Mouse (Mus musculus) embryo, embryonic 11.5 days (tissue): ENCODE data around the gene Zc3h12c.

Experiments
- DNase-seq: peaks from one replicate; pipeline ENCODE4 v3.0.0-alpha.2; 2012; ENCODE audit warnings: low read depth, low spot score

Gene Zc3h12c

DNA sequence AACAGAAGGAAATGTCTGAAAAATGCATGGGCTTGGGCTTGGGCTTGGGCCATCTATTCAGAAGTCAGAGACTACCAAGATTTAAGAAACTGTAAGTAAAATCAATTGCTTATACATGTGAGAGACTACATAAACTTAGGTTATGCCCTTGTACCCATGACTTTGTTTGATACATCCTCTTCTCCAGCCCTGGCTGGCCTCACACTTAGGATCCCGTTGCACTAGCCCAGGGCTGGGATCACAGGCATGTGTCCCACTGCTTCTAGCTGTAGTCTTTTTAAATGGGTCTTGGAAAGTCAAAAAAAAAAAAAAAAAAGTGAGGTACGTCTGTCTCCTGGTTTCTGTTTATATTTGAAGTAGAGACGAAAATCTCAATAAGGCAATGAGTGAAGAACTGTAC is 1.3 kb downstream of the Zc3h12c start:
- DNase-seq = no peak

DNA sequence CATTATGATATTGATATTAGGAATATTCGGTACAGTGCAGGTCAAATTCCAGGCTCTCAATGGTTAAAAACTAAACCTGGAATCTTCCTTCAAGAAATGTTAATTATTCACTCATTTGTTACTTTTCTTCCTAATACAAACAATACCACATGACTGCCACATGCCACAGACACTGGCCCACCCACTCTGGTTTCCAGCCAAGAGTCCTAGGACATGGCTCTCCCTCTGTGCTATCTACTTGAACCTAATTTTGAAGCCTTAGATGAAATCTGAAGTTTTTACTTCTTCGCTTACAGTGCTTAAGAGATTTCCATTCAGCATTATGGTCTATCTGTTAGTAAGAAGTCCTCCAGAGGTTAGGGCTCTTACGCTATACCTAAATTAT is 2.7 kb downstream of the Zc3h12c start:
- DNase-seq = no peak

DNA sequence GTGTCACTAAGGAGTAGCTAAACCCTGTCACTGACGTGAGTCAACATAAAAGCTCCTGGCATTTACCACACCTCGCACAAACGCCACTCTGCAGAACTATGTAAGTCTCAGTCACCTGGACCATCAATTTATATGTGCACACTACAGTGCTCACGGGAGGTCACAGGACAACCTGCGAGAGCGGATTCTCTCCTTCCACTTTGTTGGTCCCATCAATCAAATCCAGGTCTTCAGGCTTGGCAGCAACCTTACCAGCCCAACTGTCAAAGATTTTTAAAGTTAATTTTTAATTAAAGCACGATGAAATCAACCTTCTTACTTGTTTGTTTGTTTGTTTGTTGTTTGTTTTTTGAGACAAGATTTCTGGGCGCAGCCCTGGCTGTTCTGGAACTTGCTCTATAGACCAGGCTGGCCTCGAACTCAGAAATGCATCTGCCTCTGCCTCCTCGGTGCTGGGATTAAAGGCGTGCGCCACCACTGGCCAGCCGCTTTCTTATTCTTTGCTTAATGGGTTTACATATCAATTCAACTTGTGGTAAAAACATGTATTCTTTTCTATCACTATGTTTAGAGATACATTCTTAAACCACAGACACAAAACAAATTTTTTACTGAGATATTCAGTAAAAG is 3.2 kb downstream of the Zc3h12c start:
- no peak for DNase-seq

DNA sequence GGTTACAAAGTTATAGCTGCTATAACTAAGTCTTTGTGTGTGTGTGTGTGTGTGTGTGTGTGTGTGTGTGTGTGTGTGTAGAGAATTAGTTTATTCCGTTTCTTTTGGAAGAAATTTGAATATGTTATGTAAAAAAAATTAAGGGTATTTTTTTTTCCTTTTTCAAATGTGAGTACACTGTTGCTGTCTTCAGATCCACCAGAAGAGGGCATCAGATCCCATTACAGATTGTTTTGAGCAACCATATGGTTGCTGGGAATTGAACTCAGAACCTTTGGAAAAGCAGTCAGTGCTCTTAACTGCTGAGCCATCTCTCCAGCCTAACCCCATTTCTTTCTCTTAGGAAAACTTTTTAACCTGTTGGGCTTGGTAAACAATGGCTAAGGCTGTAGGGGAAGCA is 7.9 kb downstream of the Zc3h12c start:
- DNase-seq = no peak

DNA sequence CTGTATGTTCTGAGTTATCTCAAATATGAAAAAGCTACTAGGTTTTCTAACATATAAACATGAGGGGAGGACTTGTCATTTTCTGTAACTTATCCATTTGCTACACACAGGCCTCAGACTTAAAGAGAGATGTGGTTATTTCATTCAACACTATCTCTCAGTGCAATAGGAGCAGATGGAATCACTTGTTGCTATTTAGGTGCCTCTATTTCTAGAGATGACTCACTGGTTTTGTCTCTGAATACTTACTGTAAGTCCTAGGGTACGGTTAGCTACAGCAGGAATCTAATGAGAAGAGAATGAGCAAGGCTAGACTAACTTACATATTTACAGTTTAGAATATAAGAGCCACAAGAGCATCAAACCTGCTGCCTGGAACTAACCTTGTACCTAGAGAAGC is 9.8 kb downstream of the Zc3h12c start:
- no peak for DNase-seq

DNA sequence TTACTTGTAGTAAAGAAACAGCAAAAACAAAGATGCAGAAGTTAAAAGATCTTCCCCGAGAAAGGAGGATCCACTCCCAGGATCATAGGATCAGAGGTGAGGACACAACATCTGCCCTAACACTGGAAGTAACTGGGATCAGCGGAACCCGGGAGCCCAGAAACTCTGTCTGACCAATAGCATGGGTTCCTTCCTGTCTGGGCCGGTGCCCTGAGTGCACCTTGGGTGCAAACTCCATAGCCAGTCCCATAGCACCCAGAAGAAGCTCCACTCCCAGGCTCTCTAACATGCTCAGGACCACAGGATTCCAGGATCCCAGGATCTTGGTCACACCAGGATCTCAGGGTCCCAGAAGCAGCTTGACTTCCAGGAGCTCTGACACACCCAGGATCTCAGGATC is 13.0 kb downstream of the Zc3h12c start:
- no peak for DNase-seq

DNA sequence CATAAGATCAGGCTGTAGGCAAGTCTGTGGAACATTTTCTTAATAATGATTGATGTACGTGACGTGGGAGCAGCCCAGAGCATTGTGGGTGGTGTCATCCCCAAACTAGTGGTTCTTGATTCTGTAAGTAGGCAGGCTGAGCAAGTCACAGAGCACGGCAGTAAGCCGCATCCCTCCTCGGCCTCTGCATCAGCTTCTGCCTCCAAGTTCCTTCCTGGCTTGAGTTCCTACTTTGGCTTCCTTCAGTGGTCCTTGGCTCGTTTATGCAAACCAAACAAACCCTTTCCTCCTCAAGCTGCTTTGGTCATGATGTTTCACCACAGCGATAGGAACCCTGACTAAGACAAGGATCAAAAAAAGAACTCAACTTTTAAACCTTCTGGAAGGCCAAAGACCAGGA is 14.1 kb downstream of the Zc3h12c start:
- no peak for DNase-seq

DNA sequence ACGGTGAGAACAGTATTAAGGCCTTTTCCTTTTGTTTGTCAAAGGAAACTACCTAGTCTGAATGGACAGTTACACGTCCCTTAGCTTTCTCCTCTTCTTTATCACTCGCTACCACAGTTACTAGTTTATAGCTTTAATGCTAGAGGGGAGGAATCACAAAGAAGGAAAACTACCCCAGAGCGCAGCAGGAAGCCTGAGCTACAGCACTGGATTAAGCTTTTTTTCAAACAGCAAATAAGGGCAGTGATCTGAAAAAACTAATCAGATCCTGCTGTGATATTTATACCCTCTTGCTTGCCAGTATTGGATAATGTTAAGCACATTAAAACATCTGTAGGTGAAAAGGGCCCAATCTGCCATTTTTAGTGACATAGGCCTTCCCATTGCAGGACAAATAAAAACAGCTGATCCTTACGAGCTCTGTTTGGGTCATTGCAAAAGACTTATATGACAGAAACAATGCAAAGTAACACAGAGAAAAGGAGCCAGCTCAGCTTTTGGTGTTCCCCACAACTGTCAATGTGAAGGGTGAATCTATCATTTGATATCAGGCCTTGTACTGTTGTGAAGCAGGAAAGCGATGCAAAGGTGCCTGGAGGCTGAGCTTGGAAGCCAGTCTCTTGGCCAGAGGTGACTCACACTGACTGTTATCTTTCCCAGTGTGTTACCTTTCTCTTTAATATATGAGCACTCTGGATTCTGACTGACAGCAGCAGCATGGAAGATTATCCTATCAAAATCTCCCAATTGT is 16.1 kb downstream of the Zc3h12c start:
- DNase-seq = no peak

DNA sequence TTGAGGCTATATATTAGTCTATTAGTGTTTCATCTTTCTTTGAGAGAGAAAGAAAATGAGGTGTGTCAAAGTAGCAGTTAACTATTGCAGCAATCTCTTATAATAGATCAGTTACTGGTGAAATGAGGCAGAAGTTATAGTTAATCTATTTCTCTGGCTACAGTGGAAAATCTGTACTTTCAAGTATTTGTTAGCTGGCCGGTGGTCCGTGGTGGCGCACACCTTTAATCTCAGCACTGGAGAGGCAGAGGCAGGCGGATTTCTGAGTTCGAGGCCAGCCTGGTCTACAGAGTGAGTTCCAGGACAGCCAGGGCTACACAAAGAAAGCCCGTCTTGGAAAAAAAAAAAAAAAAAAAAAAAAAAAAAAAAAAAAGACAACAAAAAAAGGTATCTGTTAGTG is 18.6 kb downstream of the Zc3h12c start:
- DNase-seq = no peak

DNA sequence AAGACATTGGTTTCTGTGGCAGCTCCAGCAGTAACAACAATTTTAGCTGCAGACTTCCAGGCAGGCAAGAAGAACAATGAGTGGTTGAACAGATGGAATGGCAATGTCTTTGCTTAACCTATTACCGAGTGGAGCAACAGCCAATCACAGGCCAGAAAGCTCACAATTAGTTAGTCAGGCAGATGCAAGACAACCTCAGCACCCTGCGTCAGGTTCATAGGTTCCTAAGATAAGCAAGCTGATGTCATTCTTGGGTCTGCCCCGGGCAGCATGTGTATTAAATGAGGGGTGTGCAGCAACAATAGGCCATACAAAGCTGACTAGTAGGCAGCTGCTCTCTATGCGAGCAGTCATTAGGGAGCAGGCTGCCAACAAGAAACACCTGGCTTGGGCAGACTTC is 19.1 kb downstream of the Zc3h12c start:
- DNase-seq = peak; percentile 23

DNA sequence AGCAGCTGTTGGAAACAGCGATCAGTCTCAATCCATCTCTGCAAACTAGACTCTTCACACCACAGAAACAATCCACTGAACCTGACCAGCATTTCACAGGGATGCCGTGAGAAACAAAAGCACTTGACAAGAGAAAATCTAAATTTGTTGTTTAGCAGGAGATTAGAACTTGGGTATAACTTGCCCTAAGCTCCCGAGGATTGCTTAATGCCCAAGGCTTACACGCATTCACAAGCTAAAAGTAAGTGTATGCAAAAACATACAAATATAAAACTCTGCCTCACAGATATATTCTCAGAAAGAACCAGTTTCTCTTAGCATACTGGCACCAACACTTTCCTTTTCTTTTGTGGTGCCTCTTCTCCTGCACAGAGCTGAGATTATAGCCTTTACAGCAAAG is 19.5 kb downstream of the Zc3h12c start:
- no peak for DNase-seq

DNA sequence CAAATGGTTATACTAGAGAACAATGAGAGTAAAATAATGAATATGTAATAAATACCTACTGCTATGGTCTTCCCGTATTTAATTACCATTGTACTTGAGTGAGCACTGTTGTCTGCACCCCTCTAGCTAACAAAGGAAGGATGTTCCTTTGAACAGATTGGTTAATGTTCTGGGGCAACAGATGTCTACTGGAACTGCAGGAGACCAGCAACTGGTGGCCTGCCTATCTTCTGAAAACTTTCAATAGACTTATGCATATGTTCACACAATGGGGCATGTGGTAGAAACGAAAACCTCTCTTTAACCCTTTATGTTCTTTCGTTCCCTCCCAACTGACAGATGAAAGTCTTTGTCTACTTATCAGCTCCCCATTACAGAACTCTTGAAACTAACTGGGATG is 20.1 kb downstream of the Zc3h12c start:
- DNase-seq = no peak

DNA sequence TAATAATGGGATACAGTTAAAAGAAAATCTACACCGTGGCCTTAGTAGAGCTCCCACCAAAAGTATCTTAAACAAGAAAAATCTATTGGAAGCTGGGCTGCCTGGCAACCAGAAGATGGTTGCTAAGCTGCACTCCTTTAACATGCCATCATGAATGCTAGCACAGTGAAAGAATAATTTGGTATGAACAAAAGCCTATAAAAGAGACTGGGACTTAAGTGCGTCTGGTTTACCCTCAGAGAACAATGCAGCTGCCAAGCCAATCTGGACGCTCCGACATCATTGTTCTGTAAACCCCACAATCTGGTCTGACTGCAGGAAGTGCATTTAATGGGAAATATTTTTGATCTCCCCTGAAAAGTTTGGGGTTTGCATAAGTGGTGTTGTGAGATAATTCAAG is 22.1 kb downstream of the Zc3h12c start:
- DNase-seq = peak; percentile 22

DNA sequence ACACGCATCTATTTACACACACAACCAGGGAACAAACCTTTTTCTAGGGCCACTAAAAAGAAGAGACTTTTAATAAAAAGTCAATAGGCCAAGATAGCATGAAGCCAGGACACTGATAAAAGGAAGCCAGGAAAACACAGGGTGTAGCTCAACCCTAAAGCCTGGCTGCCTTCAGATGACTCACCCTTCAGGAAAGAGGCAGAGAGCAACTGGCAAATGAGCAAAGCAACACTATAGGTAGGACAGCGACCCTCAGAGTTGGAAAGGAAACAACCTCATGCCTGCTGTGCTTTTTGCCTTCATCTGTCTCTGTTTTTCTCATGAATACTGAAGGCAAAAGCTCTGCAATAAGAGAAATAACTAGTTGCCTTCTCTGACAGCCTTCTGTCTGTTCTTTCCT is 35.6 kb downstream of the Zc3h12c start:
- DNase-seq = no peak

DNA sequence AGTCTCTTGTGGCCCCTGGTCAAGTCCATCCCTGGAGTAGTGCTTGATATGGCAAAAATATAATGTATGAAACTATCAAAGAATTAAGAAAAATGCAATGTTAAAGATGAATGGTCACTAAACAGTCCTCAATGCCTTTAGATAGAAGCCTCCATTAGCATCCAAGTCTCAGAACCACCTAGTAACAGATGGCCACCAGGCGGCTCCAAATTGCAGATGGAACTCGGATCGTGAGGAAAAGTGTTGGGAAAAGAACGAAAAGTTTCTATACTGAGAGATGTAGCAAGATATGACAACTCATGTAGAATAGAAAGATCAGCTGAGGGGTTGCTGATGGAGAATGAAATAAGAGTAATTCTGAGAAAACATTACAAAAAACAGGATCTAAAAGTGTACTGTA is 38.0 kb downstream of the Zc3h12c start:
- DNase-seq = no peak

DNA sequence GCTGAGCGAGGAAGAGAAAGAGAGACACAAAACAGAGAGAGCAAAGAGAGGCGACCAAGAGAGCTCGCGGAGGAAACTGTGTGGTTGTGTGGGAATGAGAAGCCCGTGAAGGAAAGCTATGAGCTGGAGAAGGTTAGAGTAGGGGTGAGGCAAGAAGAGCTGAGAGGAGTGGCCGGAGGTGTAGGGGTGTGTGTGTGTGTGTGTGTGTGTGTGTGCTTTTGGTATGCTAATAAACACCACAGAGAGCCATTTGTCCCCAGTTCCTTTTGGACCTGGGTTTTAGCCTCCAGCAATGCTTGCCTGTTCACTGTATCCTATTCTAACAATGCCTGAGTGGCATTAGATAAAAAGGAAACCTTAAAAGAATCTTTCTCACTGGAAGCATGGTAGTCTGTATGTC is 43.1 kb downstream of the Zc3h12c start:
- no peak for DNase-seq

DNA sequence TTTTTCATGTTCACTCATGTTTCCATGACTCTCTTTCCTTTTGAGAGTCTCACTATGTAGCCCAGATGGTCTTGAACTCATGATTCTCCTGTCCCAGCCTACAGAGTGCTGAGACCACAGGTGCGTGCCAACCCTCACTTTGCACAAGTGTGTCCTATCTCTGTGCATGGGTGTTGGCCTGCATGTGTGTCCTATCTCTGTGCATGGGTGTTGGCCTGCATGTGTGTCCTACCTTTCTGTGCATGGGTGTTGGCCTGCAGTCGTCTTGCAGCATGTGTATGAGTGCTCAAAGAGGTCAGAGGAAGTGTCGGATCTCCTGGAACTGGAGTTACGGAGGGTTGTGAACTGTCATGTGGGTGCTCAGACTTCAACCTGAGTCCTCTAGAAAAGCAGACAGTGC is 49.2 kb downstream of the Zc3h12c start:
- no peak for DNase-seq

DNA sequence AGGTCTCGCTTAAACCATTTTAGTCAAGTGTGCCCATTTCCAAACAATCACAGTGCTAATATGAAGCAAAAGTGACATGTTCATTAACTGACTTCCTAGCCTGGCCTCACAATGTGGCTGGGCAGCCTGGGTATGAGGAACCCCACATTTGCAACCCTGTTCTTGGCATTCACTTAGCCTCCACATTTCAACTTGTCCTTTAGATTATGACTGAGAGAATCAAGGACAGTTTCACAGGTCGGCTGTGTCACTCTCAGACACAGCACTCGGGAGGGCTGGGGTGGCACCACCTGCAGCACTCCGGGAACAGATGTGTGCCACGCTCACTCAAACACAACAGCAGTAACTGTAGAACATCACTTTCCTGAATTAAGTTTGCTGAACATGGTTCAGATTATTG is 55.3 kb downstream of the Zc3h12c start:
- no peak for DNase-seq

DNA sequence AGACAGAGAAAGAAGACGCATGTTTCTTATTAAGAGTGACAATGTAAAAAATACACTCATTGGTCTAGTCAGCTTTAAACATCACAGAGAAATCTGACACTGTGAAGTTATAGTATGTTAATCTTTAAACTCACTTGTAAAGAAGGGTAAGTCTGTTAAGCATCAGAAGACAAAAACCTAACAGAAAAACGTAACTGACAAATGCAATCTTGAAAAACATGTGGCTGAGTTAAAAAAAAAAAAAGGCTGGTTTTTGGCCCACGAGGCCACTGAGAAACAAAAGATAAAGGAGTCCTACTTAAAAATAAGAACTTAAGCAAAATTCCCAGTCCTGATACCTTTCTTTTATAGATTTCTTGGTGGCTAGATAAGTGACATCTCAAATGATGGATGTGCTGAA is 57.6 kb downstream of the Zc3h12c start:
- DNase-seq = no peak

DNA sequence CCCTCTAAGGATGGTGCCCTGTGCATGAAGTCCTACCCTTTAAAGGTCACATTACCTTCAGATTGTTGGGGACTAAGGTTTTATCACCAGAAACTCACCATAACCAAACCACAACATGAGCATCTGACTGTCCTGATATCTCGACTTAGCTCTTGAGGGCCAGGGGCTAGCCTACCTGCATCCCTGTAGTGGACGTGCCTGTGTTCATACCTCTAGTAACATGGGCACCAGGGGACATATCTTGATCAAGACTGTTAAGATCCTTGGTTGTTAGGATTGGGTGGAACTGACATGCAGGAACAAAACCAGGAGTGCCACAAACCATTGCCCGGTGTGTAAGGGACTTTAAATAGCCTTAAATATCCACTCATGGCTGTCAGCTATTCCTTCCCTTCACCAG is 61.2 kb downstream of the Zc3h12c start:
- DNase-seq = no peak

DNA sequence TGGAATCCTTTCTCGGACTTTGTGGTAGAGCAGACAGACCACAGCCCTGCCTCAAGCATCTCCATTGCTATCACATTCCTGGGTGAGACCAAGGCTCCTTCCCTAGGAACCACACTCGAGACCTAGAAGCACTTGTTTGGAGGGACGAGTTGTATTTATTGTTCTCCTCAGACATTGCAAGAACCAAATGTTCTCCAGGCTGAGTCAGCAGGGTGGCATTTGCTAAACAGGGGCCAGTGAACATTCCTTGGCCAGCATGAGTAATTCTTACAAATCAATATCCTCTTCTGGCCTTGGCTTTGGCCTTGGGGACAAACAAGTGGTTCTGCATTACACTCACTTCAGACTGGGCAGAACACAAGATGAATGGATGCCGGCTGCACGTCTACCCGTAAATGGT is 62.9 kb downstream of the Zc3h12c start:
- DNase-seq = no peak

DNA sequence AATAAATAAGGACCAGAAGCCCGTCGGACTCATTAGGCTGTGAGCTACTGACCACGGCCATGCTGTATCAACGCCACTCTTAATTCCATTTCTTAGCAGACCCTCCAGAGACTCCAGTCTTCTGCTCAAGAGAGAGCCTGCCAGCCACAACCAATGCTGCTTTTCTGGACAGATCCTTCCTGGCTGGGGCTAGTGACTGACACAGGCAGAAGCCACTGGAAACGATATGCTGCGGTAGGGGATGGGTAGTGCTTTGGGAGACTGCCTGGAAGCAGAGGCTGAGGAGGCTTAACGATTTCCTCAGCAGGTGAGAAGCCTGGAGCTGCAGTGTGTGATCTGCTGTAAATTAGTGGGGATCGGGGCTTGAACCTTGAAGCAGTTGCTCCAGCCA is 64.2 kb downstream of the Zc3h12c start:
- no peak for DNase-seq

DNA sequence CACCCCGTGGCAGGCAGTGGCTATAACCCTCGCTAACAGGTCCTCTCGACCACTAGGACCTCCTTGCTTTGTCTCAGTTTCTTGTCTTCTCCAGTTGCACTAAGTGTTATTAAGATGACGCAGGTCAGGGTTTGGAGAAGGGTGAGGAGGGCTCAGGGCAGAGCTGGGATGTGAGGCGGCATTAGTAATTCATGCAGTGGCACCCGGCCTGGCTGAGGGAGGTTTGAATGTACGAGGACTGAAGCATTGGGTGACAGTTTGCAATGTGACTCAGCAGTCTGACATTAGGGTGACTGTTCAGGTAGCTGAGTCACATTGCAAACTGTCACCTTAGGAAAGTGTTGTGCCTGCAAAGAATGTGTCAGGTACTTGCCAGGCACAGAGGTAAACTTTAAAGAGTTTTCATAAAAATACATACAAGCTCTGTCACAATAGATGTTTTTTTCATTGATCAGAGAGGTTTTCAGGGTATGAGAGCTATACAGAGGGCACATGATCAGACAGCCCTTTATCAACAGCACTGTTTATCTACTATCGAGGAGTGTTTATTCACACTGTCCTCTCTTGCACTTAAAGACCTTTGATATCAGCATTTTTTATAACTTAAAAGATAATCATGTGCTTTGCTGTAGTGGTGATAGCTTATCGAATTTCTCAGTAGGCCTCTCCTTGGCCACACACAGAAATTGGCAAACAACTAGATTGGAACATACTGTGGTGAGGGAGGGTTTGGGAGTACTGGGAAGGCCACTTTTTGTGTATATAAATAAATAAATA is 64.7 kb downstream of the Zc3h12c start:
- DNase-seq = no peak
